Mouse (Mus musculus) neural tube, embryonic 12.5 days (tissue): Measurements from ENCODE around the gene Hpca. TPM values are rescaled to one million over a fixed set of nuclear protein-coding genes. Genes with fewer than 3 reads are reported as not detected.

Experiments
- ATAC-seq: fragments of 200-750 bp; cut with Nextera tagmentation; 2 replicates; pipeline ENCODE4 v1.8.0; 2017; ENCODE audit warnings: low read depth, mild to moderate bottlenecking, moderate TSS enrichment, moderate library complexity; ENCODE audit not compliant: low FRiP score
- H3K27ac ChIP-seq: fragments of 300-500 bp; sonication (generic); 2 replicates; pipeline ENCODE4 v1.5.1; 2016
- H3K27me3 ChIP-seq: fragments of 300-500 bp; sonication (generic); replicated peaks from 2 replicates; pipeline ENCODE4 v1.6.1; 2016; ENCODE audit warnings: mild to moderate bottlenecking
- H3K36me3 ChIP-seq: fragments of 300-500 bp; sonication (generic); 2 replicates; pipeline ENCODE4 v1.6.1; 2016; ENCODE audit warnings: mild to moderate bottlenecking
- H3K4me1 ChIP-seq: fragments of 300-500 bp; sonication (generic); 2 replicates; pipeline ENCODE4 v1.6.1; 2016
- H3K4me2 ChIP-seq: fragments of 300-500 bp; sonication (generic); replicated peaks from 2 replicates; pipeline ENCODE4 v1.6.1; 2016; ENCODE audit warnings: mild to moderate bottlenecking
- H3K4me3 ChIP-seq: fragments of 300-500 bp; sonication (generic); 2 replicates; pipeline ENCODE4 v1.5.1; 2016
- H3K9ac ChIP-seq: fragments of 300-500 bp; sonication (generic); 2 replicates; pipeline ENCODE4 v1.6.1; 2016; ENCODE audit warnings: mild to moderate bottlenecking
- H3K9me3 ChIP-seq: fragments of 300-500 bp; sonication (generic); 2 replicates; pipeline ENCODE4 v1.6.1; 2016; ENCODE audit warnings: mild to moderate bottlenecking
- WGBS: fragments of 180-500 bp; shearing (Covaris S2); methylation state at CpG from one replicate; pipeline ENCODE4 v1.1.7; 2016; 5-methylcytosine and 5-hydroxymethylcytosine counted together
- polyA plus RNA-seq: library from polyadenylated mRNA; unstranded; fragments of >200 nt; fragmentation: Nextera tagmentation; extraction: Ambion mirVana; gene quantifications from 2 replicates; pipeline ENCODE4 v1.2.1, GENCODE M21; 2016

Hpca gene
- polyA plus RNA-seq, 1 experiment from 2014 or later: 21.3 TPM

DNA sequence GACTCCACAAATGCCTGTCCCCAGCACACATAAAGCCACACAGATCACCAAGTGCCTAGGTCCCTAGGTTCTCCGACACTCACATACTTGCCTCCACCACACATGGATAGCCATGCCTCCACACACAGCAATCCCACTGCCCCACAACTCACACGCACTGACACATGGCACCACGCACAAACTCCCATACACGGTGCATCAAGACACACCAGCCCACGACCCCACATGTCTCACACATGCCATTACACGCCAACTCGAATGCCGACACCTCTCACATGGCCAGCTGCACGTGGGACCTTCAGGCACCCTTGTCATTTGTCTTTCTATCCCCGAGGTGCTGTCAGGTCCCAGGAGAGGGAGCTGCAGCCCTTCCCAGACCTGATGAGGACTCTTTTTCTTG is 2.1 kb downstream of the Hpca start:
- Histone ChIP-seq H3K4me2 (no peak overlapping the region; the same call in 1 of the 2 replicates), H3K4me3 (no peak overlapping the region), H3K9me3 (no peaks in the 10 kb centered on the region), H3K36me3 (no peaks in the 10 kb centered on the region), H3K4me1 (peaks cover 35% of the 10 kb centered on the region), H3K27ac (no peak overlapping the region), H3K27me3 (peaks cover 41% of the 10 kb centered on the region), H3K9ac (no peak overlapping the region)
- WGBS: 78% methylated on average over 10 of the region's 10 CpGs
- ATAC-seq: no peak

GRCm38 (mm10) chr4:129117720-129118510 is 3.9 kb downstream of the Hpca start:
- no peak overlapping the region for H3K4me3 ChIP-seq
- no peak for ATAC-seq
- 89% methylated on average over 14 of the region's 14 CpGs for whole genome bisulfite sequencing
- H3K9me3 ChIP-seq: no peaks in the 10 kb centered on the region
- peaks cover 40% of the 10 kb centered on the region for H3K4me1 ChIP-seq
- no peak overlapping the region for H3K27ac ChIP-seq
- no peak overlapping the region for H3K9ac ChIP-seq
- no peaks in the 10 kb centered on the region for H3K36me3 ChIP-seq
- H3K27me3 ChIP-seq: peaks cover 31% of the 10 kb centered on the region
- H3K4me2 ChIP-seq: no peak overlapping the region

DNA sequence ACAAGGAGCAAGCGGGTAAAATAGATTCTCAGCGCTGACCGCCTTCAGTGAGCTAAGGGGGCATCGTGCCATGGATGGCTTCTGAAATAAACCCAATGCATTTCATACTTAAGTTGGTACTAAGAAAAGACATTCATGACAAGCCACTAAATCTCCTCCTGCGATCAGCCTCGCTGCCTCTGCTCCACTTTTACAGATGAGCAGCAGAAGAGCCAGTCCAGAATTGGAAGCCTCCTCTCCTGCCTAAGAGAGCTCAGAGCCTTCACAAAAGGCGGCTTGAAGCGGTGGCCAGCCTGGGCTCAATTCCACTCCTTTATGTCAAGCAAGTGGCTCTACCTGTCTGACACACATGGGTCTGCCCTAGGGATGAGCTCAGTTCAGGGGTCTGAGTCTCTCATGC is 5.1 kb downstream of the Hpca start:
- H3K9ac ChIP-seq: no peak overlapping the region
- H3K4me2 ChIP-seq: no peak overlapping the region
- H3K9me3 ChIP-seq: no peaks in the 10 kb centered on the region
- WGBS: 94% methylated on average over 8 of the region's 8 CpGs
- H3K27ac ChIP-seq: no peak overlapping the region
- ATAC-seq: no peak
- H3K4me3 ChIP-seq: no peak overlapping the region
- no peaks in the 10 kb centered on the region for H3K36me3 ChIP-seq
- H3K27me3 ChIP-seq: peaks cover 22% of the 10 kb centered on the region
- peaks cover 43% of the 10 kb centered on the region for H3K4me1 ChIP-seq

DNA sequence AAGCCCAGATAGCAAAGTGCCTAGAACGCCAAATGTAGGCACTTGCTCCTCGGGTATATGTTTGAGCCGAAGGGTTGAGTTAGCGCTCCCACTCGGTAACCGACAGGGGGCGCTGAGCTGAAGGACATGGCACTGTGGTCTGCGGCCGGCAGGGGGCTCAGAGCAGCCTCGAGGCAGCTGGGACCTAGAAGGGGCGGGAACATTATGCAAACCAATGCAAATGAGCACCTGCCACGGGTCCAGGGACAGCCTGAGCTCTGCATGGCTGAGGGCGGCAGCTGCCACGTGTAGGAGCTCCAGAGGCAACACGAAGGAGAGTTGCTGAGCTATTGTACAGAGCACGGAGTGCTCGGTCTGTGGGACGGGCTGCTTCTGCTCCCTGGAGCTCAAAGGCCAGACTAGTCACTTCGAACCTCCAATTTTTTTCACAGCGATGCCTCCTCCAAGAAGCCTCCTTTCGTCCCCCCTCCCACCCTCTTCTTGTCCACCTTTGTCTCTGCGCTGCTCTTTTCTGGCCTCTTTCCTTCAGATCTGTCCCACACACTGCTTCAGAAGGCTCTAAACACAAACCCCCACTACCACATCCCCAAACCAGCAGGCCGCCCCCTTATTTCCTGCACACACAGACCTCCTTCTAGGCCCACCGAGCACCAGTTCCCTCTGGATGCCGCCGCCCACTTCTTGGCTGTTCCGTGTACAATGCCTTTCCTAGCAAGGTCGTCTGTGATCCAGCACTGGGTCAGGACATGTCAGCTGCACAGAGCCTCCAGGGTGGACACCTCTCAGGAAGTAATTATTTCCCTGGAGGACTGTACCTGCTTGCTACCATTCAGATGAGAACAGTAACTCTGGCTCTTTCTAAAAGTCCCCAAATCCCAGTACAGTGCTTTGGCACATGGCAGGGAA is 8.5 kb downstream of the Hpca start:
- Histone ChIP-seq H3K4me1 (peaks cover 24% of the 10 kb centered on the region), H3K9me3 (no peaks in the 10 kb centered on the region), H3K36me3 (no peaks in the 10 kb centered on the region), H3K27me3 (no peaks in the 10 kb centered on the region), H3K27ac (no peak overlapping the region), H3K9ac (no peak overlapping the region), H3K4me2 (no peak overlapping the region), H3K4me3 (no peak overlapping the region)
- peak; percentile 88 for ATAC-seq
- 33% methylated on average over 28 of the region's 28 CpGs for WGBS

- H3K9me3 ChIP-seq: no peaks in the 10 kb centered on the region
- 60% methylated on average over 13 of the region's 13 CpGs for WGBS
- H3K9ac ChIP-seq: no peak overlapping the region
- H3K36me3 ChIP-seq: no peaks in the 10 kb centered on the region
- peaks cover 24% of the 10 kb centered on the region for H3K4me1 ChIP-seq
- 0 out of 2 replicates have a peak overlapping the region, but pooled peaks have one; percentile 4 for H3K4me2 ChIP-seq
- 0 out of 2 replicates have a peak, but pooled peaks cover 5% of the 10 kb centered on the region for H3K27me3 ChIP-seq
- H3K27ac ChIP-seq: no peak overlapping the region
- no peak for ATAC-seq
- H3K4me3 ChIP-seq: no peak overlapping the region
These were observed 9.6 kb downstream of the Hpca start for GRCm38 (mm10) chr4:129112231-129112630.

DNA sequence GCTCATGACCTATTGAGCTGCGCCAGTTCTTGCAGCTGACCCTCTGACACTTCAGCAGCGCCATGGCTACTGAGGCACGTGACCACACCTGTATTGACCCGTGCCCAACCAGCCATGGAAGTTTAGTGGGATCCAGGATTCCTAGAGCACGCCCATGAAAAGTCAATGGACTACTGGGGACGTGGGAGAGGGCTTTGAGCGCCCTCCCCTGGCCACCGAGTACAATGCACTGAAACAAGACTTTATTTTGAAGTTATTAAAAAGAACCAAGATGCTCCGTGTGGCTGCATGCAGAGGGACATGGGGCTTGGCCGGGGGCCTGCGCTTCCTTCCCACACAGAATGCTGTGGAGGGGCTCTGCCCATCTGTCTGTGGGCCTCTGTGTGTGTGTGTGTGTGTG is 10.5 kb downstream of the Hpca start:
- Histone ChIP-seq H3K4me3 (no peak overlapping the region), H3K36me3 (no peaks in the 10 kb centered on the region), H3K27ac (no peak overlapping the region), H3K4me1 (peaks cover 24% of the 10 kb centered on the region), H3K27me3 (peaks cover 10% of the 10 kb centered on the region), H3K9ac (no peak overlapping the region), H3K4me2 (no peak overlapping the region), H3K9me3 (no peaks in the 10 kb centered on the region)
- ATAC-seq: no peak
- WGBS: 61% methylated on average over 11 of the region's 11 CpGs

DNA sequence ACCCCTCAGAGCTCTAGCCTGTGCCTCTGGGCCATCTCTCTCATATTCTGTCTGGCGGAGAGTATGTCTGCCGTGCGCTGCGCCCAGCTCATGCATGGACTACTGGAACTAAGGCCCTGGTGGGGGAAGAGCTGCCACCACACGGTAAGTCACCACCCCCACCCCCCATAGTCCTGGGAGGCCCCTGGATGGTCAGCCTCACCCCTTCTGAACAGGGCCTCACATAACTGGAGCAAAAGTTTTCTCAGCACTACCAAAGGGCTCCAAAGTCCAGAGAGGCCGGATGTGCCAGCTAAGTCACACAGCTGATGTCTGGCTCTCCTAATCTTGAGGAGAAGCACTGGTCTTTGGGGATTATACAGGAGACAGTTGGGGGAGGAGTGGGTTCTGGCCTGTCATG is 11.0 kb downstream of the Hpca start:
- WGBS: 91% methylated on average over 6 of the region's 6 CpGs
- Histone ChIP-seq H3K36me3 (no peaks in the 10 kb centered on the region), H3K27me3 (peaks cover 16% of the 10 kb centered on the region)

DNA sequence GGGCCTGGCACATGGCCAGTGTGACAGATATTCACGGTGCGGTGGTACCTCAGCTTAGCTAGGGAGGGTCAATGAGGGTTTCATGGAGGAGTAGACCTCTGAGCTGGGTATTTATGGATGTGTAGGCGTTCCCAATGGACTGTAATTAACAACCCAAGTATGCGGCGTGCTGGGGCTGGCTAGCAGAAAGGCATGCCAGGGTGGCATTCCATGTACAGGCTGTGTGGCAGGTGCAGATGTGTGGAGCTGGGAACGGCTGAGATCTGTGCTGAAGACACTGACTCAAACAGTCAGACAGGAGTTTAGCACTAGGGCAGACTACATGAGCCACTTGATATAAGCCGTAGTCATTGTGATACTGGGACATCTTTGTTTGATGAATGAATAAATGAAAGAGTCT is 13.2 kb downstream of the Hpca start:
- peaks cover 36% of the 10 kb centered on the region for H3K27me3 ChIP-seq
- WGBS: 80% methylated on average over 7 of the region's 7 CpGs
- no peak overlapping the region for H3K27ac ChIP-seq
- no peak overlapping the region for H3K9ac ChIP-seq
- no peak for ATAC-seq
- H3K4me1 ChIP-seq: peaks cover 17% of the 10 kb centered on the region
- no peaks in the 10 kb centered on the region for H3K9me3 ChIP-seq
- no peaks in the 10 kb centered on the region for H3K36me3 ChIP-seq
- H3K4me2 ChIP-seq: no peak overlapping the region
- H3K4me3 ChIP-seq: no peak overlapping the region

More for the DNA sequence above, 11.0 kb downstream of the Hpca start:
- Histone ChIP-seq H3K4me2 (no peak overlapping the region), H3K4me1 (peaks cover 23% of the 10 kb centered on the region), H3K9me3 (no peaks in the 10 kb centered on the region), H3K27ac (no peak overlapping the region), H3K4me3 (no peak overlapping the region), H3K9ac (no peak overlapping the region)
- no peak for ATAC-seq

DNA sequence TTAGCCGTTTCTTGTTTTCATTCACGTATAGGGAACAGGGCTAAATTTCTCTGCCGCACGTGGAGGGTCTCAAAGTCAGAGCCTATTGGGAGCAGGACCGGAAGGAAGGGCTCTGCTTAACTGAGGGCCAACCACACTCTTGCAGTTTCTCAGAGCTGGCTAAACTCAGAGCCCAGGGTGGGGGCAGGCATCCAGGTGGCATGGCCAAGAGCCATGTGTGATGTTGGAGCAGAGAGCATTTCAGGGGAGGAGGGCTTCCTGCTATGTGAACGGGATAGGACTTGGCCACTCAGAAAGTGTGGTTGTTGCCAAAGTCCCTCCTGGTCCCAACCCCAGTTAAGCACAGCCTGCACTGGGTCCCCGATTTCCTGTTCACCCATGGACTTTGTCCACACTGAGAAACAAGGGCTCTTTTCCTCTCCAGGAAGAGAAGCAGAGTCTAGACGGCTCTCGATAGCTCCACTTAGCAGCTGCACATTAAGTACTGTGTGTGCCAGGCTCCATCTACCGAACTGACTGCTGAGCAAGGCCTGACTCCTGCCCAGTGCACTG is 14.4 kb downstream of the Hpca start:
- Histone ChIP-seq H3K4me2 (no peak overlapping the region), H3K36me3 (no peaks in the 10 kb centered on the region), H3K27me3 (peaks cover 42% of the 10 kb centered on the region), H3K27ac (no peak overlapping the region), H3K4me1 (peaks cover 12% of the 10 kb centered on the region), H3K9me3 (no peaks in the 10 kb centered on the region), H3K9ac (no peak overlapping the region), H3K4me3 (no peak overlapping the region)
- ATAC-seq: no peak
- 82% methylated on average over 10 of the region's 10 CpGs for WGBS

- WGBS: 12% methylated on average over 9 of the region's 9 CpGs
- Histone ChIP-seq H3K9ac (no peak overlapping the region), H3K27me3 (peaks cover 42% of the 10 kb centered on the region), H3K4me1 (peaks cover 7% of the 10 kb centered on the region), H3K36me3 (no peaks in the 10 kb centered on the region), H3K9me3 (no peaks in the 10 kb centered on the region), H3K4me2 (no peak overlapping the region), H3K4me3 (no peak overlapping the region), H3K27ac (no peak overlapping the region)
- ATAC-seq: no peak
These were observed 15.8 kb downstream of the Hpca start for GRCm38 (mm10) chr4:129106073-129106472.

GRCm38 (mm10) chr4:129105356-129105755 is 16.5 kb downstream of the Hpca start, which contains the start of gene Tmem54:
Gene Tmem54, plus strand, starts transcription at chr4:129105548.
- Histone ChIP-seq H3K9me3 (no peaks in the 10 kb centered on the region), H3K4me3 (peak within 1 kb of the TSS; percentile 19), H3K9ac (peak within 1 kb of the TSS; percentile 48), H3K36me3 (no peaks in the 10 kb centered on the region), H3K27me3 (peaks cover 42% of the 10 kb centered on the region), H3K4me2 (peak within 1 kb of the TSS; percentile 53), H3K27ac (no peak within 1 kb of the TSS), H3K4me1 (peaks cover 7% of the 10 kb centered on the region)
- ATAC-seq: no peak
- 2% methylated on average over 40 of the region's 40 CpGs for WGBS
